Mouse (Mus musculus): ENCODE results near the gene Stox2.

DNA sequence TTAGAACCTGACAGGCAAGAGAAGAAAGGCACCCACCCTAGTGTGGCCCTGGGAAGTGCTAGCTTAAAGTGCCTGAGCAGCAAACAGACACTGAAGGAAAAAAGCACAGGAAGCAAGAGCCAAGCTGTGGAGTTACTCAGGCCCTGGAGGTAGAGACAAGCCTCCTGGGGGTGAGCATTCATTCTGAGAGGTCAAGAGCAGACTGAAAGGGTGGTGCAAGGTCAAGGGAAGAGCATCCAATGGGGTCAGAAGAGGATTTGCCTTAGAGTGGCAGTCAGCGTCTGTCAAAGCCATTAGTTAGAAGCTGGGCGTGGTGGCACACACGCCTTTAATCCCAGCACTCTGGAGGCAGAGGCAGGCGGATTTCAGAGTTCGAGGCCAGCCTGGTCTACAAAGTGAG is 224.3 kb downstream of the Stox2 start:
- no peak for TF ChIP-seq CTCF (IDR thresholded peaks at IDR 0.05)
- no peak for TF ChIP-seq EP300 (IDR thresholded peaks at IDR 0.05)

Data from lung, postnatal 0 days (tissue).